Mouse (Mus musculus) ES-E14 (cell line): Measurements from ENCODE around the gene Cyld.

Experiments
- CHD2 ChIP-seq: IDR thresholded peaks from 2 replicates; pipeline ENCODE4 v1.6.1; 2014; ENCODE audit warnings: mild to moderate bottlenecking, low read depth, low read length, inconsistent platforms
- HCFC1 ChIP-seq: IDR thresholded peaks from 2 replicates; pipeline ENCODE4 v1.6.1; 2012; ENCODE audit warnings: low read length, inconsistent platforms, borderline replicate concordance; ENCODE audit not compliant: insufficient read depth
- MAFK ChIP-seq: IDR thresholded peaks from 2 replicates; pipeline ENCODE4 v1.6.1; 2014; ENCODE audit warnings: mild to moderate bottlenecking, low read depth, low read length, inconsistent platforms; ENCODE audit not compliant: insufficient read depth
- ZC3H11A ChIP-seq: IDR thresholded peaks from 2 replicates; pipeline ENCODE4 v1.6.1; 2012; ENCODE audit warnings: low read depth, mild to moderate bottlenecking, inconsistent platforms, low read length, borderline replicate concordance
- ZNF384 ChIP-seq: IDR thresholded peaks from 2 replicates; pipeline ENCODE4 v1.6.1; 2012; ENCODE audit warnings: low read depth, low read length, inconsistent platforms

GRCm38 (mm10) chr8:88794615-88794907, 97.7 kb downstream of the Cyld start:
- TF ChIP-seq HCFC1 (no peak), MAFK (no peak), ZNF384 (no peak), ZC3H11A (no peak), CHD2 (no peak)
